Mouse (Mus musculus) neural tube, embryonic 14.5 days (tissue): ENCODE results near the gene Irf2. TPM values are rescaled to one million over a fixed set of nuclear protein-coding genes. Genes with fewer than 3 reads are reported as not detected.

ENCODE experiments used
- ATAC-seq: fragments of 200-750 bp; cut with Nextera tagmentation; 2 replicates; pipeline ENCODE4 v1.8.0; 2017; ENCODE audit warnings: low read depth, mild to moderate bottlenecking, moderate TSS enrichment, moderate library complexity
- H3K27ac ChIP-seq: fragments of 300-500 bp; sonication (generic); 2 replicates; pipeline ENCODE4 v1.5.1; 2014; ENCODE audit warnings: low read depth, mild to moderate bottlenecking, control low read depth, low read length, moderate library complexity, mixed read lengths
- H3K27me3 ChIP-seq: fragments of 300-500 bp; sonication (generic); 2 replicates; pipeline ENCODE4 v1.6.1; 2014; ENCODE audit warnings: low read length; ENCODE audit not compliant: control insufficient read depth, insufficient read depth
- H3K36me3 ChIP-seq: fragments of 300-500 bp; sonication (generic); 2 replicates; pipeline ENCODE4 v1.6.1; 2014; ENCODE audit warnings: low read length, mixed read lengths; ENCODE audit not compliant: control insufficient read depth, insufficient read depth
- H3K4me1 ChIP-seq: fragments of 300-500 bp; sonication (generic); 2 replicates; pipeline ENCODE4 v1.6.1; 2014; ENCODE audit warnings: low read length; ENCODE audit not compliant: control insufficient read depth, insufficient read depth
- H3K4me2 ChIP-seq: fragments of 300-500 bp; sonication (generic); 2 replicates; pipeline ENCODE4 v1.6.1; 2014; ENCODE audit warnings: mild to moderate bottlenecking, low read depth, low read length, control low read depth
- H3K4me3 ChIP-seq: fragments of 300-500 bp; sonication (generic); 2 replicates; pipeline ENCODE4 v1.5.1; 2014; ENCODE audit warnings: low read depth, low read length, control low read depth, mixed read lengths
- H3K9ac ChIP-seq: fragments of 300-500 bp; sonication (generic); replicated peaks from 2 replicates; pipeline ENCODE4 v1.6.1; 2014; ENCODE audit warnings: low read depth, mild to moderate bottlenecking, control low read depth, low read length, mixed read lengths
- H3K9me3 ChIP-seq: fragments of 300-500 bp; sonication (generic); 2 replicates; pipeline ENCODE4 v1.6.1; 2016; ENCODE audit warnings: low read length; ENCODE audit not compliant: control insufficient read depth
- WGBS: fragments of 180-500 bp; shearing (Covaris S2); extraction: QIAGEN DNeasy Blood & Tissue Kit; methylation state at CpG from one replicate; pipeline ENCODE4 v1.1.7; 2014; 5-methylcytosine and 5-hydroxymethylcytosine counted together
- polyA plus RNA-seq: library from polyadenylated mRNA; unstranded; fragments of >200 nt; fragmentation: Nextera tagmentation; extraction: Ambion mirVana; gene quantifications from 2 replicates; pipeline ENCODE4 v1.2.1, GENCODE M21; 2014

The Irf2 gene
- polyA plus RNA-seq, 1 experiment from 2014 or later = 10.6 TPM

- no peak overlapping the region for H3K27ac ChIP-seq
- no peaks in the 10 kb centered on the region for H3K27me3 ChIP-seq
- no peaks in the 10 kb centered on the region for H3K36me3 ChIP-seq
- ATAC-seq = no peak
- peaks cover 4% of the 10 kb centered on the region; the same call in 1 of the 2 replicates for H3K4me1 ChIP-seq
- H3K4me2 ChIP-seq = no peak overlapping the region
- H3K4me3 ChIP-seq = no peak overlapping the region
- no peak overlapping the region for H3K9ac ChIP-seq
- no peaks in the 10 kb centered on the region for H3K9me3 ChIP-seq
- WGBS = 93% methylated on average over 5 of the region's 5 CpGs
Measured at GRCm38 (mm10) chr8:46896005-46896404, 156.5 kb downstream of the Irf2 start.

GRCm38 (mm10) chr8:46896704-46897103 lies 157.2 kb downstream of the Irf2 start:
- Histone ChIP-seq H3K27me3 (no peaks in the 10 kb centered on the region), H3K4me3 (no peak overlapping the region), H3K9me3 (no peaks in the 10 kb centered on the region), H3K36me3 (no peaks in the 10 kb centered on the region), H3K4me2 (no peak overlapping the region), H3K9ac (no peak overlapping the region), H3K4me1 (peaks cover 4% of the 10 kb centered on the region; the same call in 1 of the 2 replicates), H3K27ac (no peak overlapping the region)
- WGBS = 97% methylated on average over 3 of the region's 3 CpGs
- no peak for ATAC-seq

Other genes with a start within 250 kb of the Irf2 start
- 6.7 and 7.0 TPM in 2 replicates for gene Cenpu, start 187.7 kb upstream of the Irf2 start, polyA plus RNA-seq
- 7.9 and 9.0 TPM in 2 replicates for gene Primpol, start 122.5 kb upstream of the Irf2 start, polyA plus RNA-seq
- 181 and 191 TPM in 2 replicates for gene Casp3, start 122.4 kb upstream of the Irf2 start, polyA plus RNA-seq
- gene Enpp6, start 247.2 kb downstream of the Irf2 start, polyA plus RNA-seq = 0.18 and 0.70 TPM in 2 replicates